Mouse (Mus musculus) stomach, postnatal 0 days (tissue): ENCODE measurements at regions not wholly inside any gene's neighbourhood (a gene's known extent, or its start where the extent isn't known, plus 50 kb on each side); places are given as distances from the start of the nearest gene placed in this dataset.

Experiments used
- CTCF ChIP-seq: IDR thresholded peaks from 2 replicates; pipeline ENCODE4 v1.5.1; 2016; ENCODE audit warnings: antibody characterized with exemption, low read depth, mild to moderate bottlenecking, moderate library complexity
- EP300 ChIP-seq: optimal IDR thresholded peaks from 2 replicates; pipeline ENCODE3; 2016; ENCODE audit warnings: antibody characterized with exemption

- TF ChIP-seq CTCF (no peak), EP300 (no peak)
Observed at GRCm38 (mm10) chr17:84081751-84082352, 105.9 kb downstream of the Zfp36l2 start.
